35 mouse cellular contexts compared by ENCODE assay signal in genomic region chr11:78372166-78372565, GRCm38 (mm10). TPM values are rescaled to one million over a fixed set of nuclear protein-coding genes. Genes with fewer than 3 reads are reported as not detected.
DNase-seq lines count a peak whose midpoint lies in the region; ATAC-seq lines count a peak whose summit lies in the region.
"Had no signal": no experiment of that assay in that cellular context is flagged by ENCODE, and none has a peak within 500 bp of the region (broad histone marks: within the 10 kb centered on the region; RNA-seq: fewer than 3 reads in every experiment).

No protein-coding gene starts in this region.

- no peak overlapping the region for H3K9ac ChIP-seq in kidney, embryonic 15.5 days
- H3K9ac ChIP-seq in hindbrain, embryonic 12.5 days: no peak overlapping the region
- H3K9ac ChIP-seq: embryonic facial prominence, embryonic 13.5 days; forebrain, embryonic 12.5 days; forebrain, embryonic 15.5 days; heart, embryonic 15.5 days; intestine, embryonic 15.5 days had no signal

- ATAC-seq in kidney, embryonic 15.5 days (replicated peaks; ENCODE audit: low FRiP score): no peak
- no peak for ATAC-seq in hindbrain, embryonic 12.5 days (ENCODE audit: low FRiP score)
- ATAC-seq: activated CD4-positive, CD25-positive, alpha-beta regulatory T cell, adult 4 months; forebrain, embryonic 15.5 days; hindbrain, embryonic 16.5 days; intestine, embryonic 15.5 days had no signal

- H3K36me3 ChIP-seq in kidney, embryonic 15.5 days: no peaks in the 10 kb centered on the region
- H3K36me3 ChIP-seq in hindbrain, embryonic 12.5 days: no peaks in the 10 kb centered on the region
- H3K36me3 ChIP-seq: embryonic facial prominence, embryonic 10.5 days; embryonic facial prominence, embryonic 13.5 days; forebrain, embryonic 12.5 days; forebrain, embryonic 15.5 days; G1E; heart, embryonic 12.5 days; heart, embryonic 15.5 days; intestine, embryonic 15.5 days had no signal

- no peaks in the 10 kb centered on the region for H3K9me3 ChIP-seq in kidney, embryonic 15.5 days (replicated peaks)
- H3K9me3 ChIP-seq in hindbrain, embryonic 12.5 days (replicated peaks): no peaks in the 10 kb centered on the region
- H3K9me3 ChIP-seq: embryonic facial prominence, embryonic 10.5 days; embryonic facial prominence, embryonic 13.5 days; forebrain, embryonic 12.5 days; forebrain, embryonic 15.5 days; G1E; heart, embryonic 12.5 days; heart, embryonic 15.5 days; intestine, embryonic 15.5 days had no signal

- no peak overlapping the region for H3K4me3 ChIP-seq in kidney, embryonic 15.5 days (replicated peaks)
- H3K4me3 ChIP-seq in hindbrain, embryonic 12.5 days: no peak overlapping the region
- H3K4me3 ChIP-seq: embryonic facial prominence, embryonic 10.5 days; embryonic facial prominence, embryonic 13.5 days; erythroblast, embryonic 14.5 days; forebrain, embryonic 12.5 days; forebrain, embryonic 15.5 days; heart, embryonic 12.5 days; heart, embryonic 15.5 days; intestine, embryonic 15.5 days had no signal

- DNase-seq in adrenal gland, adult (ENCODE audit: inconsistent age in 2 of 2, low spot score in 1 of 2): peak; percentile 68 to 87
- DNase-seq in adrenal gland, adult 18-20 months (ENCODE audit: low spot score in 2 of 2): no peak
- DNase-seq in kidney, adult 8-10 months: no peak
- DNase-seq in adrenal gland, postnatal 14 days: peak; percentile 70
- DNase-seq in thymus, postnatal 36 days: no peak
- no peak for DNase-seq in right cerebral cortex, postnatal 25 days
- DNase-seq: B cell, adult 2 months; cerebellum, adult 11-12 months; cerebellum, adult 8-10 months; cerebellum, postnatal 10 days; cerebellum, postnatal 36 days; embryo, embryonic 11 days; gastrocnemius, postnatal 25 days; heart, adult 18-20 months had no signal

- H3K27ac ChIP-seq in kidney, embryonic 15.5 days: peak overlapping the region; percentile 28; the same call in 1 of the 2 replicates
- H3K27ac ChIP-seq in hindbrain, embryonic 12.5 days: no peak overlapping the region
- H3K27ac ChIP-seq: embryonic facial prominence, embryonic 10.5 days; embryonic facial prominence, embryonic 13.5 days; forebrain, embryonic 12.5 days; forebrain, embryonic 15.5 days; heart, embryonic 15.5 days; intestine, embryonic 15.5 days had no signal

- peaks cover 68% of the 10 kb centered on the region for H3K4me1 ChIP-seq in kidney, embryonic 15.5 days
- H3K4me1 ChIP-seq in hindbrain, embryonic 12.5 days: peaks cover 6% of the 10 kb centered on the region
- H3K4me1 ChIP-seq: forebrain, embryonic 15.5 days; heart, embryonic 12.5 days; heart, embryonic 15.5 days had no signal

- H3K27me3 ChIP-seq in kidney, embryonic 15.5 days: no peaks in the 10 kb centered on the region
- H3K27me3 ChIP-seq in hindbrain, embryonic 12.5 days: no peaks in the 10 kb centered on the region
- H3K27me3 ChIP-seq: embryonic facial prominence, embryonic 13.5 days; forebrain, embryonic 12.5 days; forebrain, embryonic 15.5 days; heart, embryonic 15.5 days; intestine, embryonic 15.5 days had no signal

- H3K4me2 ChIP-seq in kidney, embryonic 15.5 days: no peak overlapping the region
- H3K4me2 ChIP-seq in hindbrain, embryonic 12.5 days (replicated peaks): no peak overlapping the region
- H3K4me2 ChIP-seq: embryonic facial prominence, embryonic 13.5 days; forebrain, embryonic 12.5 days; forebrain, embryonic 15.5 days; heart, embryonic 12.5 days; heart, embryonic 15.5 days; intestine, embryonic 15.5 days had no signal

- 23% methylated on average over 3 of the region's 3 CpGs for WGBS in kidney, embryonic 15.5 days
- WGBS in hindbrain, embryonic 12.5 days: 77% methylated on average over 3 of the region's 3 CpGs

RNA-seq across cellular contexts. Expression of gene Foxn1, which starts 14.2 kb away (rescaled TPM):
- under 1 TPM; 0.19 to 0.20 TPM for total RNA-seq in adrenal gland, adult 18-20 months (2021)
- 0.10 TPM in 1 of 2 replicates, not detected in the other for polyA plus RNA-seq in kidney, embryonic 15.5 days (2015; fragmentation: Nextera tagmentation; extraction: Ambion mirVana)
- total RNA-seq in adrenal gland, postnatal 14 days (2021): 0.15 TPM in 1 of 2 replicates, not detected in the other
- polyA plus RNA-seq in hindbrain, embryonic 12.5 days (2016; fragmentation: Nextera tagmentation; extraction: Ambion mirVana): not detected in 2 replicates
- total RNA-seq: CH12.LX; gastrocnemius, adult 8-10 months; gastrocnemius, postnatal 25 days; heart, adult 18-20 months; heart, postnatal 10 days; heart, postnatal 4 days had no signal
- polyA plus RNA-seq: activated CD4-positive, CD25-positive, alpha-beta regulatory T cell, adult 4 months; erythroblast, embryonic 14.5 days; forebrain, embryonic 12.5 days; forebrain, embryonic 15.5 days; G1E; gonadal fat pad, adult 2 months; heart, embryonic 12.5 days; hindbrain, embryonic 16.5 days; intestine, embryonic 15.5 days had no signal

RNA-seq across cellular contexts. Expression of gene Unc119, which starts 28.9 kb away (rescaled TPM):
- 10 to 100 TPM; 25.8 to 29.0 TPM for total RNA-seq in adrenal gland, adult 18-20 months (2021)
- 40.2 and 44.9 TPM in 2 replicates for polyA plus RNA-seq in kidney, embryonic 15.5 days (2015; fragmentation: Nextera tagmentation; extraction: Ambion mirVana)
- total RNA-seq in adrenal gland, postnatal 14 days (2021): 24.4 and 26.8 TPM in 2 replicates
- 86.0 and 92.7 TPM in 2 replicates for polyA plus RNA-seq in hindbrain, embryonic 12.5 days (2016; fragmentation: Nextera tagmentation; extraction: Ambion mirVana)

RNA-seq across cellular contexts. Expression of gene Pigs, which starts 44.0 kb away (rescaled TPM):
- total RNA-seq in adrenal gland, adult 18-20 months (2021): 10 to 100 TPM; 56.2 to 62.4 TPM
- polyA plus RNA-seq in kidney, embryonic 15.5 days (2015; fragmentation: Nextera tagmentation; extraction: Ambion mirVana): 77.5 and 86.2 TPM in 2 replicates
- total RNA-seq in adrenal gland, postnatal 14 days (2021): 43.0 and 47.6 TPM in 2 replicates
- polyA plus RNA-seq in hindbrain, embryonic 12.5 days (2016; fragmentation: Nextera tagmentation; extraction: Ambion mirVana): 76.9 and 77.1 TPM in 2 replicates

RNA-seq across cellular contexts. Expression of gene Aldoc, which starts 49.4 kb away (rescaled TPM):
- 10 to 100 TPM; 20.8 to 26.9 TPM for total RNA-seq in adrenal gland, adult 18-20 months (2021)
- polyA plus RNA-seq in kidney, embryonic 15.5 days (2015; fragmentation: Nextera tagmentation; extraction: Ambion mirVana): 6.0 and 6.4 TPM in 2 replicates
- total RNA-seq in adrenal gland, postnatal 14 days (2021): 8.8 and 9.2 TPM in 2 replicates
- polyA plus RNA-seq in hindbrain, embryonic 12.5 days (2016; fragmentation: Nextera tagmentation; extraction: Ambion mirVana): 16.8 and 20.1 TPM in 2 replicates

RNA-seq across cellular contexts. Expression of gene Slc13a2, which starts 49.9 kb away (rescaled TPM):
- not detected for total RNA-seq in adrenal gland, adult 18-20 months (2021)
- polyA plus RNA-seq in kidney, embryonic 15.5 days (2015; fragmentation: Nextera tagmentation; extraction: Ambion mirVana): 1.1 and 1.2 TPM in 2 replicates
- not detected in 2 replicates for total RNA-seq in adrenal gland, postnatal 14 days (2021)
- polyA plus RNA-seq in hindbrain, embryonic 12.5 days (2016; fragmentation: Nextera tagmentation; extraction: Ambion mirVana): not detected in 2 replicates
- total RNA-seq: CH12.LX; G1E; gastrocnemius, adult 8-10 months; gastrocnemius, postnatal 25 days; heart, adult 18-20 months; heart, postnatal 10 days; heart, postnatal 4 days had no signal
- polyA plus RNA-seq: activated CD4-positive, CD25-positive, alpha-beta regulatory T cell, adult 4 months; brain, embryonic 14.5 days; cortical plate, adult 2 months; embryonic facial prominence, embryonic 10.5 days; embryonic facial prominence, embryonic 13.5 days; erythroblast, embryonic 14.5 days; forebrain, embryonic 12.5 days; forebrain, embryonic 15.5 days; G1E; heart, embryonic 12.5 days; heart, embryonic 15.5 days; hindbrain, embryonic 11.5 days; hindbrain, embryonic 16.5 days had no signal

Comparison
In these comparisons a context has a peak if more than half of its experiments do, and no peak if none do; other contexts are left out.
1. DNase-seq: peak in adrenal gland, adult (2 of 2) and adrenal gland, postnatal 14 days (single experiment); none in adrenal gland, adult 18-20 months (0 of 2), kidney, adult 8-10 months (0 of 2), thymus, postnatal 36 days (0 of 2) and right cerebral cortex, postnatal 25 days (single experiment).